Comparison of ENCODE assay signal across 8 mouse cellular contexts in genomic region chr19:6335458-6335827, GRCm38 (mm10). TPM values are rescaled to one million over a fixed set of nuclear protein-coding genes. Genes with fewer than 3 reads are reported as not detected.
DNase-seq lines count a peak whose midpoint lies in the region; ATAC-seq and TF ChIP-seq lines count a peak whose summit lies in the region.

No protein-coding gene starts in this region.

- TF ChIP-seq CTCF in heart, postnatal 0 days (IDR thresholded peaks at IDR 0.05; ENCODE audit: low read depth), result no peak
- TF ChIP-seq CTCF in olfactory bulb, adult 2 months (IDR thresholded peaks at IDR 0.05; ENCODE audit: insufficient read depth, low read depth, low read length), result no peak

- peaks cover 14% of the 10 kb centered on the region for H3K36me3 ChIP-seq in neural tube, embryonic 11.5 days (ENCODE audit: control insufficient read depth, insufficient read depth, low read length)
- peaks cover 34% of the 10 kb centered on the region for H3K36me3 ChIP-seq in heart, postnatal 0 days (replicated peaks; ENCODE audit: control insufficient read depth, insufficient read depth, low read length)
- peaks cover 39% of the 10 kb centered on the region for H3K36me3 ChIP-seq in limb, embryonic 13.5 days

- 0 out of 2 replicates have a peak, but pooled peaks have one; percentile 2 for ATAC-seq in neural tube, embryonic 11.5 days (ENCODE audit: insufficient read depth, low FRiP score, low TSS enrichment)
- ATAC-seq in heart, postnatal 0 days (ENCODE audit: insufficient read depth, low read depth), result peak; percentile 7; the same call in 1 of the 2 replicates
- ATAC-seq in limb, embryonic 13.5 days (ENCODE audit: low FRiP score, low read depth), result no peak

- H3K9ac ChIP-seq in neural tube, embryonic 11.5 days (ENCODE audit: low read length), result peak overlapping the region; percentile 70
- H3K9ac ChIP-seq in heart, postnatal 0 days (replicated peaks; ENCODE audit: low read depth, low read length), result peak overlapping the region; percentile 65
- peak overlapping the region; percentile 93 for H3K9ac ChIP-seq in limb, embryonic 13.5 days

- H3K4me2 ChIP-seq in neural tube, embryonic 11.5 days (ENCODE audit: low read depth), result peak overlapping the region; percentile 90
- H3K4me2 ChIP-seq in heart, postnatal 0 days (ENCODE audit: low read depth, low read length), result peak overlapping the region; percentile 97
- H3K4me2 ChIP-seq in limb, embryonic 13.5 days (replicated peaks), result peak overlapping the region; percentile 96

- no peak for TF ChIP-seq EP300 in heart, postnatal 0 days (IDR thresholded peaks at IDR 0.05; ENCODE audit: low read depth)

- H3K27me3 ChIP-seq in neural tube, embryonic 11.5 days (ENCODE audit: control insufficient read depth, insufficient read depth, low read length), result no peaks in the 10 kb centered on the region
- H3K27me3 ChIP-seq in heart, postnatal 0 days (ENCODE audit: control insufficient read depth, insufficient read depth, low read length), result no peaks in the 10 kb centered on the region
- H3K27me3 ChIP-seq in limb, embryonic 13.5 days, result no peaks in the 10 kb centered on the region

- peak; percentile 33 for DNase-seq in neural tube, embryonic 11.5 days (ENCODE audit: low spot score)
- DNase-seq in neural tube, embryonic 10.5 days (ENCODE audit: extremely low spot score, low spot score), result no peak
- DNase-seq in cerebellum, adult 9-11 months, result peak; percentile 61
- DNase-seq in heart, postnatal 0 days (ENCODE audit: low spot score), result no peak
- no peak for DNase-seq in left cerebral cortex, adult 18-20 months (ENCODE audit: low spot score in 2 of 2)
- DNase-seq in gastrocnemius, postnatal 4 days (ENCODE audit: low spot score in 2 of 2), result no peak

- TF ChIP-seq POLR2A in olfactory bulb, adult 2 months (IDR thresholded peaks at IDR 0.05; ENCODE audit: insufficient read depth, low read depth, low read length), result no peak

- under 1% methylated on average over 25 of the region's 25 CpGs for WGBS in neural tube, embryonic 11.5 days
- 0% methylated on average over 21 of the region's 25 CpGs for WGBS in heart, postnatal 0 days
- under 1% methylated on average over 25 of the region's 25 CpGs for WGBS in limb, embryonic 13.5 days
- under 1% methylated on average over 25 of the region's 25 CpGs for WGBS in olfactory bulb, adult 2 months

- H3K4me1 ChIP-seq in neural tube, embryonic 11.5 days (ENCODE audit: control insufficient read depth, insufficient read depth, low read length), result peaks cover 21% of the 10 kb centered on the region
- peaks cover 20% of the 10 kb centered on the region for H3K4me1 ChIP-seq in heart, postnatal 0 days (ENCODE audit: control insufficient read depth, insufficient read depth)
- H3K4me1 ChIP-seq in limb, embryonic 13.5 days, result peaks cover 34% of the 10 kb centered on the region
- peaks cover 27% of the 10 kb centered on the region for H3K4me1 ChIP-seq in olfactory bulb, adult 2 months (ENCODE audit: control insufficient read depth, insufficient read depth, low read length)

- H3K27ac ChIP-seq in neural tube, embryonic 11.5 days (ENCODE audit: low read depth, low read length), result peak overlapping the region; percentile 24; the same call in 1 of the 2 replicates
- H3K27ac ChIP-seq in heart, postnatal 0 days (ENCODE audit: low read depth), result peak overlapping the region; percentile 33
- peak overlapping the region; percentile 82 for H3K27ac ChIP-seq in limb, embryonic 13.5 days
- peak overlapping the region; percentile 1; the same call in 1 of the 2 replicates for H3K27ac ChIP-seq in olfactory bulb, adult 2 months (ENCODE audit: insufficient read depth, low read depth, low read length)

- no peaks in the 10 kb centered on the region for H3K9me3 ChIP-seq in neural tube, embryonic 11.5 days (ENCODE audit: control insufficient read depth, low read length)
- no peaks in the 10 kb centered on the region for H3K9me3 ChIP-seq in heart, postnatal 0 days (replicated peaks; ENCODE audit: control insufficient read depth, low read length)
- H3K9me3 ChIP-seq in limb, embryonic 13.5 days, result no peaks in the 10 kb centered on the region

- peak overlapping the region; percentile 63 for H3K4me3 ChIP-seq in neural tube, embryonic 11.5 days (ENCODE audit: low read depth, low read length)
- peak overlapping the region; percentile 78 for H3K4me3 ChIP-seq in heart, postnatal 0 days (ENCODE audit: low read depth, low read length)
- peak overlapping the region; percentile 86 for H3K4me3 ChIP-seq in limb, embryonic 13.5 days
- peak overlapping the region; percentile 78 for H3K4me3 ChIP-seq in olfactory bulb, adult 2 months (ENCODE audit: insufficient read depth, low read depth, low read length)

RNA-seq across cellular contexts. Expression of gene Men1, which starts 0.7 kb away (rescaled TPM):
- 59.5 and 66.1 TPM in 2 replicates for polyA plus RNA-seq in neural tube, embryonic 11.5 days (2014; fragmentation: Nextera tagmentation; extraction: Ambion mirVana)
- total RNA-seq in heart, postnatal 0 days (2014; rRNA removed; ENCODE audit: low replicate concordance), result 20.6 and 46.5 TPM in 2 replicates
- polyA plus RNA-seq in heart, postnatal 0 days (2015; fragmentation: Nextera tagmentation; extraction: Ambion mirVana), result 20.1 and 20.3 TPM in 2 replicates
- polyA plus RNA-seq in limb, embryonic 13.5 days (2015; fragmentation: Nextera tagmentation; extraction: Ambion mirVana), result 88.7 and 97.6 TPM in 2 replicates
- polyA plus RNA-seq in olfactory bulb, adult 2 months (2012; ENCODE audit: insufficient read depth, insufficient read length, low replicate concordance, missing spikeins), result not detected in 2 replicates
- 10 to 100 TPM; 62.4 to 74.5 TPM for total RNA-seq in left cerebral cortex, adult 18-20 months (2021)
- 10 to 100 TPM; 23.6 to 24.5 TPM for total RNA-seq in gastrocnemius, postnatal 4 days (2021)

RNA-seq across cellular contexts. Expression of gene Map4k2, which starts 5.5 kb away (rescaled TPM):
- polyA plus RNA-seq in neural tube, embryonic 11.5 days (2014; fragmentation: Nextera tagmentation; extraction: Ambion mirVana), result 10.0 and 13.6 TPM in 2 replicates
- 48.4 and 59.1 TPM in 2 replicates for total RNA-seq in heart, postnatal 0 days (2014; rRNA removed; ENCODE audit: low replicate concordance)
- polyA plus RNA-seq in heart, postnatal 0 days (2015; fragmentation: Nextera tagmentation; extraction: Ambion mirVana), result 9.6 and 10.1 TPM in 2 replicates
- polyA plus RNA-seq in limb, embryonic 13.5 days (2015; fragmentation: Nextera tagmentation; extraction: Ambion mirVana), result 11.8 and 15.5 TPM in 2 replicates
- polyA plus RNA-seq in olfactory bulb, adult 2 months (2012; ENCODE audit: insufficient read depth, insufficient read length, low replicate concordance, missing spikeins), result 158 TPM in 1 of 2 replicates, not detected in the other
- 100 to 1,000 TPM in 1 of 2 experiments, 10 to 100 TPM in 1; 92.9 to 100 TPM for total RNA-seq in left cerebral cortex, adult 18-20 months (2021)
- total RNA-seq in gastrocnemius, postnatal 4 days (2021), result 10 to 100 TPM; 18.4 to 21.4 TPM

RNA-seq across cellular contexts. Expression of gene Sf1, which starts 28.0 kb away (rescaled TPM):
- polyA plus RNA-seq in neural tube, embryonic 11.5 days (2014; fragmentation: Nextera tagmentation; extraction: Ambion mirVana), result 214 and 224 TPM in 2 replicates
- total RNA-seq in heart, postnatal 0 days (2014; rRNA removed; ENCODE audit: low replicate concordance), result 41.8 and 94.6 TPM in 2 replicates
- 31.8 and 38.3 TPM in 2 replicates for polyA plus RNA-seq in heart, postnatal 0 days (2015; fragmentation: Nextera tagmentation; extraction: Ambion mirVana)
- 130 and 148 TPM in 2 replicates for polyA plus RNA-seq in limb, embryonic 13.5 days (2015; fragmentation: Nextera tagmentation; extraction: Ambion mirVana)
- polyA plus RNA-seq in olfactory bulb, adult 2 months (2012; ENCODE audit: insufficient read depth, insufficient read length, low replicate concordance, missing spikeins), result 340 TPM in 1 of 2 replicates, not detected in the other
- total RNA-seq in left cerebral cortex, adult 18-20 months (2021), result 100 to 1,000 TPM; 188 to 211 TPM
- total RNA-seq in gastrocnemius, postnatal 4 days (2021), result 100 to 1,000 TPM; 150 to 183 TPM

RNA-seq across cellular contexts. Expression of gene Cdc42bpg, which starts 29.2 kb away (rescaled TPM):
- 0.42 and 0.58 TPM in 2 replicates for polyA plus RNA-seq in neural tube, embryonic 11.5 days (2014; fragmentation: Nextera tagmentation; extraction: Ambion mirVana)
- 4.8 and 9.5 TPM in 2 replicates for total RNA-seq in heart, postnatal 0 days (2014; rRNA removed; ENCODE audit: low replicate concordance)
- polyA plus RNA-seq in heart, postnatal 0 days (2015; fragmentation: Nextera tagmentation; extraction: Ambion mirVana), result 0.49 and 0.51 TPM in 2 replicates
- polyA plus RNA-seq in limb, embryonic 13.5 days (2015; fragmentation: Nextera tagmentation; extraction: Ambion mirVana), result 0.52 and 0.70 TPM in 2 replicates
- polyA plus RNA-seq in olfactory bulb, adult 2 months (2012; ENCODE audit: insufficient read depth, insufficient read length, low replicate concordance, missing spikeins), result not detected in 2 replicates
- total RNA-seq in left cerebral cortex, adult 18-20 months (2021), result 1 to 10 TPM; 4.2 to 4.8 TPM
- 1 to 10 TPM; 6.9 to 7.7 TPM for total RNA-seq in gastrocnemius, postnatal 4 days (2021)

RNA-seq across cellular contexts. Expression of gene Pygm, which starts 48.8 kb away (rescaled TPM):
- 4.4 and 6.0 TPM in 2 replicates for polyA plus RNA-seq in neural tube, embryonic 11.5 days (2014; fragmentation: Nextera tagmentation; extraction: Ambion mirVana)
- 451 and 487 TPM in 2 replicates for total RNA-seq in heart, postnatal 0 days (2014; rRNA removed; ENCODE audit: low replicate concordance)
- polyA plus RNA-seq in heart, postnatal 0 days (2015; fragmentation: Nextera tagmentation; extraction: Ambion mirVana), result 390 and 400 TPM in 2 replicates
- 13.2 and 14.4 TPM in 2 replicates for polyA plus RNA-seq in limb, embryonic 13.5 days (2015; fragmentation: Nextera tagmentation; extraction: Ambion mirVana)
- not detected in 2 replicates for polyA plus RNA-seq in olfactory bulb, adult 2 months (2012; ENCODE audit: insufficient read depth, insufficient read length, low replicate concordance, missing spikeins)
- total RNA-seq in left cerebral cortex, adult 18-20 months (2021), result 10 to 100 TPM; 32.6 to 37.9 TPM
- 1,000 to 10,000 TPM; 2,079 to 2,155 TPM for total RNA-seq in gastrocnemius, postnatal 4 days (2021)

Comparison
In these comparisons a context has a peak if more than half of its experiments do, and no peak if none do; other contexts are left out.
1. DNase-seq: peak in neural tube, embryonic 11.5 days (single experiment) and cerebellum, adult 9-11 months (single experiment); none in neural tube, embryonic 10.5 days (single experiment), heart, postnatal 0 days (single experiment), left cerebral cortex, adult 18-20 months (0 of 2) and gastrocnemius, postnatal 4 days (0 of 2).
2. H3K27ac ChIP-seq: peak in every context shown above with its lines; median percentile 82 in limb, embryonic 13.5 days; 33 in heart, postnatal 0 days; 24 in neural tube, embryonic 11.5 days; 1 in olfactory bulb, adult 2 months.
3. Peak in every context shown above with its lines, with median percentiles within 50 percentile points of each other: H3K4me2 ChIP-seq, H3K4me3 ChIP-seq and H3K9ac ChIP-seq.